Mouse (Mus musculus) regulatory T cell (primary cell): ENCODE data around the gene Rnf7.

Experiments
- in situ Hi-C: fragments of 300-600 bp; cut with MboI, MseI; formaldehyde crosslinking; loops from one replicate; pipeline ENCODE4 v1.15.1; 2025; ENCODE audit warnings: high pct_unique_total_duplicates

Gene Rnf7

DNA sequence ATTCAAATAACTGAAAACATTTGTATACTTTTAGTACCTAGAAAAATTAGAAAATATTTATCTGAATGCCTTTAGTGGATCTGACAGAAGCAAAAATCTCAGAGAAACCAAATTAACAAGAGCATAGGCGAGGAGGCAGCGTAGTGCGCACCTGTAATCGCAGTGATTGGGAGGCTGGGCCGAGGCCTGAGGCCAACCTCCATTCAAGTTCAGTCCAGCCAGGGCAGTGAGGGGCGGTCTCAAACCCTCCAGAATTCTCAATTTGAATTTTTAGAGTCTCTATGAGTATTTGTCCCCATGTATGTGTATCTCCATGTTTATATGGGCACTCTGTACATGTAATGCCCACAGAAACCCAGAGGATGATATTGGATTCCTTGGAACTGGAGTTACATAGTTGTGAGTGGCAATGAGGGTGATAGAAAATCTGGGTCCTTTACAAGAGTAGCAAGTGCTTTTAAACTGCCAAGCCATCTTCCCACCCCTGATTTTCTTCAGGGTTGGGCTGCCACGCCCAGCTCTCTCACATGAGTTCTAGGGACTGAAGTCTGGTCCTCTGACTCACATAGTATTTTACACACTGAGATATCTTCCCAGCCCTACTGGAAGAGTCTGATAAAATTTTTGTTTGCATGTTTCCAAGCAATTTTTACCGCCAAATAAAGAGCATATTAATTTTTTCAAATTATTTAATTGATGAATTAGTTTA, 8.1 kb downstream of the Rnf7 start:
- in situ Hi-C loops: no loop called here

GRCm38 (mm10) chr9:96469556-96470265, 8.8 kb downstream of the Rnf7 start:
- in situ Hi-C loops: no loop called here

- in situ Hi-C loops: no loop called here
These were observed 14.8 kb downstream of the Rnf7 start for GRCm38 (mm10) chr9:96463708-96464107.

GRCm38 (mm10) chr9:96461607-96462006, 16.9 kb downstream of the Rnf7 start:
- in situ Hi-C loops: no loop called here

DNA sequence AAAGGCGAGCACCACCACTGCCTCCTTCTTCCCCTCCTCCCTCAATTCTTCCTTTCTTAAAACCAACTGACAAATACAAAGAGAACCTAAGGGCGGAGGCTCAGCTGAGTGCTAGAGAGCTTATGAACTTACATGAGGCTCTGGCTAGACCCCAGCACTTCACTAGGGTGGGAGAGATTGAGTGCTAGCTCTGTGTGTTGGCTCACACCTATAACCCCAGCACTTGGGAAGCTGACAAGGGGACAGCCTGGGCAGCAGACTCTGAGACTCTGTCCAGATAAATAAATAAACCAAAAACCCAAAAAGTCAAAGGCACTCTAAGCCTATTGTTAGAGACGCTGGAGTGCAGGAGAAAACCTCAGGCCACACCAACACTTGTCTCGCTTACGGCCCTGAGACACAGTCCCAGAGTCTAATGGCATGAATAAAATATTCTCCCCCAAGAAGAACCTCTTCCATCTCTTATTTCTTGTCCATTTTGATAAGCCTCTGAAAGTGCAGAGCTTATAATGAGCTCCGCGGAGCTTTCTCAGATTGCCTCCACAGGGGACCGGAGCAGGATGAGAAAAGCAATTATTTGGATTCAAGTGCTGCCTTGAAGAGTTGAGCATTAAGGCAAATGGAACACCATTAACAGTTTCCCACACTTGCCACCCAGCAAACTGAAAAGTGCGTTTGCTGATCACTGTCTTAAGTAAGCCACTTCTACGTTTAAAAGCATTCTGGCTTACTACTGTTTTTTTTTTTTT, 18.2 kb downstream of the Rnf7 start:
- in situ Hi-C loops: no loop called here

GRCm38 (mm10) chr9:96455618-96456017, 22.9 kb downstream of the Rnf7 start:
- in situ Hi-C loops: no loop called here

GRCm38 (mm10) chr9:96452956-96453355, 25.5 kb downstream of the Rnf7 start:
- in situ Hi-C loops: no loop called here

DNA sequence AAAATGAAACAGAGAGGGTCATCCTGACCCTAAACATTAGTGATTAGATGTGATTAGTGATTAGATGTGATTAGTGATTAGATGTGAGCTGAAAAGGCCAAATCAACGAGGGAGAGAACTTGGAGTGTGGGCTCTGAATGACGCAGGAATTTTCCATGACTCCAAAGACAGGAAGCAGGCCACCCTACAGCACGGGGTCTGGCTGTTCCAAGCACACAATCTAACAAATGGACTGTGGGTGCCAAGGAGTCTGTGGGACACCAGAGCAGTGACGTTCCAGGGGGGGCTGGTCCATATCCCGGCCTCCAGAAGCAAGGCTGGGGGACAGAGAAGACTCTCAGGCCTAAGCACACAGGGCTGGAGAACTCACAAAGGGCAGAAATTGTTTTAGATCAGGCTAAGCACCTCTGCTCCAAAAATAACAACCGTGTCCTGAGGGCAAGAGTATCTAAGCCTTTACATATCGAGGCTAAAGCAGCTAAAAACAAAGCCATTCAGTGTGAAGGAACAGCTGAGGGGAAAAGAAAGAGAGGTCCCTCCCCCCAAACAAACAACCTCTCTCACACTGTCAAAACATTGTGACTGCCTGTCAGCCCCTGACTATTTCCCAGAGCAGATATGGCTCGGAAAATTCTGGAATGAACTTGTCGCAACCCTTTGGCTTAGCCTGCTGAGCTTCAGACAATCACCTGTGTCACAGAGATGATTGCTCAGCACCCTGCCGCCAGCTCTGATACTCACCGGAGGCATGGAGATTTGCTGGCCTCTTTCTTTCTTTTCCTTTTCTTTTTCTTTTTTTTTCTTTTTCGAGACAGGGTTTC, 27.4 kb downstream of the Rnf7 start:
- in situ Hi-C loops: no loop called here

GRCm38 (mm10) chr9:96449514-96449913, 29.0 kb downstream of the Rnf7 start:
- in situ Hi-C loops: no loop called here

DNA sequence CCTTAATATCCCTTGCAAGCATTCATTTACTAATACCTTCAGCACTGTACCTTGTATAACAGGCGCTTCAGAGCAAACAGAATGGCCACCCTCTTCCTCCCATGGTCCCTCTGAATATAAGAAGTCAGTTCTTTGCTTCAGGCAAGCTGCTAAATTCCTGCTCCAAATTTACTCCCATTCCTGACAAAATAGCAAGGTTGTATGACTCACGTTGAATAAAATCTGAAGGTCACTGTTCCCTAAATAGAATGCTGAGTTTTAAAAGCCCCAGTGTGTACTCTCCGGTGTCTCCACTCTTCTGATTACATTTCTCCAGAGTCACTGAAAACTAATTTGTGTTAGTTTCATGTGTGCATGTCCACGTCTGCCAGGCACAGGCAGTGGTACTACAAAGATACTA, 33.1 kb downstream of the Rnf7 start:
- in situ Hi-C loops: no loop called here

DNA sequence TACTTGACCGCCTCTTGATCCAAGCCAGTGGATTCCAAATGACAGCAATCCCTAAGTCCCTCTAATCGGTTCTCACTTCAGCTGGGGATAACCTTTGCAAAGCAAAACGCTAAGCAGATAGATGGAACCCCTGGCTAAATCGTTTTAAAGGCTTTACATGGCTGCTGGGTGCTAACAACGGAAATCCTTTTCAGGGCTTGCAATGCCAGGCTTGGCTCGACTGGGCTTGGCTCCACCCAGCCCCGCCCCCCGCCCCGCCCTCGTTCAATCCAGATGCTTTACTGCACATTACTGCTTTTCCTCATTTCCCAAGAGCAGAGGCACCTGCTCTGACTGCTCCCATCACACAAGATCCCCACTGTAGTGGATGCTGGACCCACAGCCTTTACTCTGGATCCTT, 36.4 kb downstream of the Rnf7 start:
- in situ Hi-C loops: no loop called here

DNA sequence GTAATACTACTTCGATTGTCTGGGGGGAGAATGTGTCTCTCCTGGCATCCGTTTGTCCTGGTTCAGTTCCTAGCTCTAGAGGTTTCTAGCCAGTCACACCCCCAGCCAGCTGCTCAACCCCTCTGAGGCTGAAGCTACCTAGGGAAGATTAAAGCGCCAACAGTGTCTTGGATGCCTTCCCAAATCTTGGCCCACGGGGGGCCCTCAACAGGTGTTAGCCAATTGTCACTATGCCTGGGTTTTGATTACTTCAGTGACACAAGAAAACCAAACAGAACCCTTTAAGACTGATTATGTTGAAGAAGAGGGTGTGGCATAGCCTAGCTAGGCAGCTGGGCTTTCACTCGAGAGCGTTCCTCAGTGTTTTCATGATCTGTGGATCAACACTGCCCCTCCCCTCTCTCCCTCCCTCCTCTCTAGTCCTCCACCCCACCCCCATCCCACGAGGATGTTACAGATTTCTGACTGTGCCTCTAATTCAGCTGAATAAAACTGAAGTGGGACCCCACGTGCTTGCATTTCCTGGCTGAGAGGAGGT, 40.1 kb downstream of the Rnf7 start:
- in situ Hi-C loops: loop anchor here (5.0 kb wide), 1 partner anchor 41 kb away; no protein-coding TSS in a partner anchor

- in situ Hi-C loops: loop anchor here (5.0 kb wide), 1 partner anchor 41 kb away; no protein-coding TSS in a partner anchor
These were observed 40.6 kb downstream of the Rnf7 start for GRCm38 (mm10) chr9:96437805-96438333.

DNA sequence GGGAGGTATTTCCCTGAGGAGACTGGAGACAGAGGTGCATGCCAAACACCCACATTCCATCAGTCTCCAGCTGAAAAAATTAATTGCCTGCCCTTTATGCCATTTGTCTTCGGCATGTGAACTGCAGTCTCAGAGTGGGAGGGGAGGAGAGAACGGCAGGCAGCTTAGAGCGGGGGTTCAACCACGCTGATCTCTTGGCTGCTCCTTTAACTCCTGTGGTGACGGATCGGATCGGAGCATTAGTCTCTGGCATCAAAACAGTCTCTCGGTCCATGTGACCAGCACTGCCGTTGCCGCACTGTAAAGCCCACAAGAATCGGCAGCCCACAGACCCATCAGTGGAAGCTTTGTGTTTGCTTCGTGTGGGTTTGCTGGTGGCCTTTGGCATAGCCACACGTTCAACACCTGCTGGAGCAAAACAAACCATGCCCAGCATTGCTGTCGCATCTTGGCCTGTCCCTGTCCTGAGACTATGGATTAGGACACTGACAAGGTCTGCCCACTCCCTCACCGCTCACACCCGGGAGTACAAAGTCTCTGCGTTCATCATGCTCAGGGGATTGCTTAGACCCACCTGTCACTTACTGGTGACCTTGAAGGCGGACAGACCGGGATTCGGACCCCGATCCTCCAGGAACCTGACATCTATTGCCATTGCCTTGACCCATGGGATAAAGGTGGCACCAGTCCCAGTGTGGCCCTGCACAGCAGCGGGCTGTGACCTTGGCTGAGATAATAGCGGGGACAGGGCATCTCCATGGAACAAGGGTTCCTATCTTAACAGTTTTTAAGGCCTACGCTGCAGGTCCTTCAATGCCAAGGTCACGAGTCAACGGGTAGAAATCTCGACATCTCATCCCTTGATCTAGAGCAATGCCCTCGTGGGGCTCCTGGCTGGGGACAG, 41.3 kb downstream of the Rnf7 start:
- in situ Hi-C loops: loop anchor here (5.0 kb wide), 1 partner anchor 40 kb away; no protein-coding TSS in a partner anchor

GRCm38 (mm10) chr9:96432575-96432974, 45.9 kb downstream of the Rnf7 start:
- in situ Hi-C loops: no loop called here

DNA sequence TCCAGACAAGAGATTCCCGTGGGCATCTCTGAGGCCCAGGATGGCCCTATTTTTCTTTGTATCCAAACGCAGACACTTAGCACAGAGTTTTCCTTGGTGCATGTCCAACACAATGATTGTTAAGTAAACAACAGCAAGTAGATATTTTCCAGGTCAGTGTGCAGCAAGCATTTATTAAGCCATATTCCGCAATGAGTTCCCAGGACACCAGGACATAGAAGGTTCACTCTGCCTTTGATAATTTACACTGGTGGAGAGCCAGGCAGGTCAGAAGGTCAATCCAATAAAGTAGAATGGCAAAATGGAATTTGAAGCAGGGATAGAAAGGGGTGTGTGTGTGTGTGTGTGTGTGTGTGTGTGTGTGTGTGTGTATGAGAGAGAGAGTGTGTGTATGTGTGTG, 47.4 kb downstream of the Rnf7 start:
- in situ Hi-C loops: no loop called here

DNA sequence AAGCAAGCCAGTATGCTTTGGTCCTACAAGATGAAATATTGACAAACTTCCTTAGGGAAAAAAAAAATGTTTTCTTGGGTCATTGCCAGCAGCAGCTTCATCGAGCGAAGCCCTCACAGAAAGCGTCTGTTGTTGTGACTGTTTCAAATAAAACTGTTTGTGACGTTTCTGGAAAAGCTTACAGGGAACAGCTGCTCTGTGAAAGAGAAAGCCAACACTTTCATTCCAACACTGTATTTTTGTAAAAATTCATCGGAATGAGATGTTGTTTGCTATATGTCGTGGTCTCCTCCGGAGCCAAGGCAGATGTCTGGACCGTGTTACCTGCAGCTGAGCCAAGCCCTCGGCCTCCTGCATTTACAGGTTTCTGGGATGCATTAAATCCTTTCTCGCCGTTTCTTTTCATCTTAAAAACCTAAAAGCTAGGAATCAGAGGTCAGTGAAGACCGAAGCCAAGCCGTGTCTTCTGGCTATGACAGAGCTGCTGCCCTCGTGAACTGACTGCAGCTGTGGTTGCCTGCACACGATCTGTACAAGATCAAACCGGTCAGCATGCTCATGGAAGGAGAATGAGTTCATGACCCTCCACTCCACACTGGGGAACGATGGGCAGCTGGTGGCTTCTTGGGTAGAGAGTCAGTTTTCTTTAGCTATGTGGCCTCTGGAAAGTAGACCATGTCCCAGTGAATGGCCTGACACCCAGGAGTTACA, 50.0 kb downstream of the Rnf7 start:
- in situ Hi-C loops: no loop called here

DNA sequence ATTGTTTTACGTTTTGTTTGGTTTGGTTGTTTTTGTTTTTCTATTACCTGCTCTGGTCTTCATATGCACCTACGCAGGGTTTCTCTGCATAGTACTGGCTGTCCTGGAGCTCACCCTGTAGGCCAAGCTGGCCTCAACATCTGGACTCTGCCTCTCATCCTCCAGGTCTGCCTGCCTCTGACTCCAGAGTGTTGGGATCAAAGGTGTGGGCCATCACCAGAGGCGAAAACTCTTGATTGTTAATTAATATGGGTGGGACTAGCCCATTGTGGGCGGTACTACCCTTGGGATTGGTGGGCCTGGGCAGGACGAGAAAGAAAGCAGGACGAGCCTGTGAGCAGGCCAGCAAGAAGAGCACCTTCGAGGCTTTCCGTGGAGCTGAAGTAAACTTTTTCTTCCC, 54.4 kb downstream of the Rnf7 start:
- in situ Hi-C loops: no loop called here
